Mouse (Mus musculus) thymus, adult 2 months (tissue): Measurements from ENCODE around the gene Efcab6. TPM values are rescaled to one million over a fixed set of nuclear protein-coding genes. Genes with fewer than 3 reads are reported as not detected.

Source experiments
- DNase-seq: peaks from one replicate; pipeline ENCODE4 v3.0.0; 2021
- H3K27ac ChIP-seq: fragments of 200-500 bp; 2 replicates; pipeline ENCODE4 v1.5.1; 2012; ENCODE audit warnings: low read length, control low read depth; ENCODE audit not compliant: control insufficient read depth, insufficient read depth
- H3K27me3 ChIP-seq: fragments of 200-500 bp; 2 replicates; pipeline ENCODE4 v1.6.1; 2012; ENCODE audit warnings: mild to moderate bottlenecking, low read length, moderate library complexity, mixed read lengths; ENCODE audit not compliant: control insufficient read depth, insufficient read depth
- H3K36me3 ChIP-seq: fragments of 200-500 bp; 2 replicates; pipeline ENCODE4 v1.6.1; 2012; ENCODE audit warnings: mild to moderate bottlenecking, low read length, moderate library complexity; ENCODE audit not compliant: control insufficient read depth, insufficient read depth
- H3K4me1 ChIP-seq: fragments of 200-500 bp; replicated peaks from 2 replicates; pipeline ENCODE4 v1.6.1; 2012; ENCODE audit warnings: low read length; ENCODE audit not compliant: control insufficient read depth, insufficient read depth
- H3K4me3 ChIP-seq: fragments of 200-500 bp; 2 replicates; pipeline ENCODE4 v1.5.1; 2012; ENCODE audit warnings: mild to moderate bottlenecking, low read length, control low read depth, moderate library complexity; ENCODE audit not compliant: control insufficient read depth, insufficient read depth
- CTCF ChIP-seq: fragments of 200-500 bp; IDR thresholded peaks from 2 replicates; pipeline ENCODE4 v1.5.1; 2012; ENCODE audit warnings: mild to moderate bottlenecking, control low read depth, low read length, moderate library complexity, borderline replicate concordance; ENCODE audit not compliant: control insufficient read depth, poor library complexity, insufficient read depth; ENCODE audit errors: extremely low read depth
- POLR2A ChIP-seq: fragments of 200-500 bp; IDR thresholded peaks from 2 replicates; pipeline ENCODE4 v1.6.1; 2012; ENCODE audit warnings: mild to moderate bottlenecking, low read length, control low read depth, moderate library complexity; ENCODE audit not compliant: control insufficient read depth, poor library complexity, insufficient read depth; ENCODE audit errors: extremely low read depth
- WGBS: fragments of 180-500 bp; shearing (Covaris S2); methylation state at CpG from one replicate; pipeline ENCODE4 v1.1.7; 2018; 5-methylcytosine and 5-hydroxymethylcytosine counted together
- polyA plus RNA-seq: library from polyadenylated mRNA; depleted of rRNA; stranded (reverse); fragments of >200 nt; gene quantifications from 2 replicates; pipeline ENCODE4 v1.2.3, GENCODE M21; 2012

The Efcab6 gene
- polyA plus RNA-seq, 1 experiment, result 0.13 TPM

DNA sequence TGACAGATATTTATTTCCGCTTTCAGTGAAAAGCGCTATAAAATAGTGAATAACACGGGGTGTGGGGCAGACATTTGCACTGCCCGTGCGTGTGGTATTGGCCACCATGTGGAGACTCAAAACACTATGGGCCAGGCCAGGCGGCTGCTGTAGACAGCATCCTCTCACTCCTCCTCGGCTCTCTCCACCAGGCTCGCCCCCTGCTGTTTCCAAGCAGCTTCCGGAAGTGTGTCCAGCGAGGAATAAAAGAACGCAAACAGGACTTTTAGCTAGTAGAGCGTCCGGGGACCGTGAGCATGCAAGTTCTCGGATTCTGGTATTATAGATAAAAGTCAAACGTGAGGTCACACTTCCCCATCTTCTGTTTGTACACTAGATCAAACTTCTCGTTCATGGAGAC lies 12.0 kb upstream of the Efcab6 start:
- H3K27ac ChIP-seq, result no peak overlapping the region
- WGBS, result 73% methylated on average over 17 of the region's 17 CpGs
- H3K27me3 ChIP-seq, result no peaks in the 10 kb centered on the region
- no peak for DNase-seq
- H3K4me1 ChIP-seq, result no peaks in the 10 kb centered on the region
- H3K4me3 ChIP-seq, result no peak overlapping the region
- no peak for TF ChIP-seq CTCF
- TF ChIP-seq POLR2A, result no peak
- no peaks in the 10 kb centered on the region for H3K36me3 ChIP-seq

DNA sequence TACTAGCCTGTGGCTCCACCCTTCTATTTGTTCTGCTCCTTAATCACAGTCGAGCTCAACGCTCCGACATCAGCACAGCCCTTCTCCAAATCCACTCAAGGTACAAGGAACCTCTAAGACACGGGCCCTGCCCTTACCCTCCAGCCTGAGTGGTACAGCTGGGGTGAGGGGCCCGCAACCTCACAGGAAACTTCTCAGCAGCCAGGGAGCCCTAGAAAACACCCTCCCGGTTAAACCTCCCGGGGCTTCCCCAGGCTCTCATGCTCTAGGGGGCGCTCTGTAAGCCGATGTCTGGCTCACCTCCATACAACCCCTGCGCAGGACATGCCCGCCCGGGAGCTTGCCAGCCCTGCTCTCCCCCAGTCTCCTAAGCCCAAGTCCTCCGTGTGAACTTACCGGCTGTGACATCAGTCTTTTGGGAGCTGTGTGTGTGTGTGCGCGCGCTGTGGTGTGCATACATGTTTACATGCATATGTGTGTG lies 9.6 kb upstream of the Efcab6 start:
- H3K36me3 ChIP-seq, result no peaks in the 10 kb centered on the region
- WGBS, result 22% methylated on average over 17 of the region's 17 CpGs
- H3K4me1 ChIP-seq, result no peaks in the 10 kb centered on the region
- H3K27ac ChIP-seq, result no peak overlapping the region
- no peak for TF ChIP-seq POLR2A
- H3K4me3 ChIP-seq, result no peak overlapping the region
- no peak for DNase-seq
- peaks cover 2% of the 10 kb centered on the region; the same call in 1 of the 2 replicates for H3K27me3 ChIP-seq

DNA sequence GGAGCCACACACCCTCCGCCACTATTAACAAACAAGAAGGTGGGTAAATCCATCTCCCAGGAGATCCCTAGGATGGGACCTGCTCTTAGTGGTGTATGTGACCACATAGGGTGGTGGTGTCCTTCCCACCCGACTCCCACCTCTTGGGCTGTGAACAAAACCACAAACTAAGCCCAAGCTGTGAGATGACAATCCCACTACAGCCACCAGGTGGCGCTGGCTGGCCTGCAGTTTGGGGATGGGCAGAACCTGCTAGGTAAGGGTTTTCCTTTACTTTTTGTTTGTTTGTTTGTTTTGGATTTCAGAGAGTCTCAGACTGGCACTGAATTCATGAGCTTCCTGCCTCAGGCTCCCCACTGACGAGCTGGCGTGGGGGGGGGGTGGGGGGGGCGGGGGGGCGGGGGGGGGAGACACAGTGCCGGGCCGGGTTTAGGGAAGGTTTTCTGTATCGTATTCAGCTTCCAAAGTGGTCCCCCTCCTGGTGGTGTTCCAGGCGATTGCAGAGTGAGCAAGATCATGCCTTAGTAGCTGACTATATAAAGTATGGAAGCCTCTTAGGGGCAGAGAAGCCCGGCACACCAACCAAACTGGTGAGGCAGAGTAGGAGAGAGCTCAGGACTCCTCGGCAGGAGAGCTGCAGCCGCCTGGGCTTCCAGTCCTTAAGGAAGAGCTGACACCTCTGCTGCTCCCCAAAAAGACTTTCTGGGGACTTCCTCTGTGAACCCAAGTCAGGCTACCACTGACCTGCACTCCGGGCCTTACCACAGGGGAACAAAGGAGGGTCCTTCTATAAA lies 8.9 kb upstream of the Efcab6 start:
- peaks cover 2% of the 10 kb centered on the region; the same call in 1 of the 2 replicates for H3K27me3 ChIP-seq
- H3K27ac ChIP-seq, result no peak overlapping the region
- no peaks in the 10 kb centered on the region for H3K4me1 ChIP-seq
- TF ChIP-seq POLR2A, result no peak
- TF ChIP-seq CTCF, result peak; percentile 83
- DNase-seq, result peak; percentile 47
- H3K36me3 ChIP-seq, result no peaks in the 10 kb centered on the region
- WGBS, result 15% methylated on average over 15 of the region's 15 CpGs
- no peak overlapping the region for H3K4me3 ChIP-seq

DNA sequence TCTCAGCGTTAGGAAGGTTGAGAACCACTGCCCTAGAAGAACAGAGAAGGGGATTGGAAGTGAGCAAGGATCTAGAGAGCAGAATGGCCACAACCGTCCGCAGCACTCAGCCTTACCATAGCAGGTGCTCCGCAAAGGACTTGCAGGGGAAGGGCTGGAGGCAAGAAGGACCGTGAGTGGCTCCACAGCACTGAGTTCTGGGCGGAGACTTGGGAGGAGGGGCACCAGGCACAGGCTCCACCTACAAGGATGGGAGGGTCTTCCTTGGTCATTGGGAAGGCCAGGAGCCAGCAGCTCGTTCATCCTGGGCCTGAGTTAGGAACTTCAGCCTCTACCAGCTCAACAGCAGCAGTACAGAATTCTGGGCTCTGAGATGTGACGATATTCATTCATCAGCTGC lies 7.9 kb upstream of the Efcab6 start:
- no peak for DNase-seq
- peaks cover 2% of the 10 kb centered on the region; the same call in 1 of the 2 replicates for H3K27me3 ChIP-seq
- H3K27ac ChIP-seq, result no peak overlapping the region
- 50% methylated on average over 8 of the region's 8 CpGs for WGBS
- no peak for TF ChIP-seq POLR2A
- TF ChIP-seq CTCF, result no peak
- no peaks in the 10 kb centered on the region for H3K36me3 ChIP-seq
- no peaks in the 10 kb centered on the region for H3K4me1 ChIP-seq
- H3K4me3 ChIP-seq, result no peak overlapping the region

DNA sequence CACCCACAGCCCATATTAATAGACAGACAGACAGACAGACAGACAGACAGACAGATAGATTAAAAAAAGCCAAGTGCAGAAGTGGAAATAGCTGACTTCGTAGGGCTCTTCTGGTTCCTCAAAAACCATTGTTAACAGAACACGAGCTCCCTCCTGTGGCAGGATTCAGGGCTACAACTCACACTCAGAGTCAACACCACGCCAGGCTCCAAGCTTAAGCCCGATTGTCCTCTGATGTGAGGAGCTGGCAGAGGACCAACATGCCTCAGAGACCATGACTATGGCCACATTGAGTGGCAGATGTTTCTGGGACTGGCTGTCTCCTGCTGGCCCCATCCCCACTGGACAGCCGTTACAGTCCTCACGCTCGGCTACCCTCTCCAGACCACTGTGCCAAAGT lies 7.0 kb upstream of the Efcab6 start:
- H3K36me3 ChIP-seq, result no peaks in the 10 kb centered on the region
- no peak overlapping the region for H3K4me3 ChIP-seq
- DNase-seq, result peak; percentile 10
- TF ChIP-seq POLR2A (no peak), CTCF (0 out of 2 replicates have a peak, but pooled peaks have one; percentile 13)
- WGBS, result 34% methylated on average over 7 of the region's 7 CpGs
- H3K27ac ChIP-seq, result no peak overlapping the region
- H3K4me1 ChIP-seq, result no peaks in the 10 kb centered on the region
- peaks cover 2% of the 10 kb centered on the region; the same call in 1 of the 2 replicates for H3K27me3 ChIP-seq

DNA sequence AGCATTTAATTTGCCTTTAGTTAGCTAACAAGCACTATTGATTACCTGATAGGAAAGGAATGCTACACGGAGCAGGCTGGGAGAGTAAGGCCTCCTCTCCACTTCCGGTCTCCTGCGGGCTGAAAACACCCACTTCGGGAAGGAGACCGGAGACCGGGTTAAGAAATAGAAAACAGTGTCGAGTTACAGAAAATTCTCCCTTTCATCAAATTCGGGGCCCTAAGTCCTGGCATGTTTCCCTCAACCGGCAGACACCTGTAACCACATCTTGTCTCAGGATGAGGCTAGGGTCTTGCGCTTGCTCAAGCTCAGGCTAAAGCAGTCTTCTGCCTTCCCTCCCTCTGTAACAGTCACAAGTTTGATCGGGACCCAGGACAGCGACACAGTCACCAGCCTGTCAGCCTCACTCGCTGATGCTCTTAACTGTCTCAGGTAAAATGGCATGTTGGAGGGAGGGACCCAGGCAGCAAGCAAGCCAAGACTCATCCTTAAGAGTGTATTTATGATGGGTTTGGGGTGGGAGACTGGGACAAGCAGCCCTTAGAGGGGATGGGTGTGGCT lies 5.0 kb upstream of the Efcab6 start:
- no peak overlapping the region for H3K4me3 ChIP-seq
- H3K27ac ChIP-seq, result no peak overlapping the region
- DNase-seq, result no peak
- no peak for TF ChIP-seq CTCF
- TF ChIP-seq POLR2A, result no peak
- WGBS, result 6% methylated on average over 13 of the region's 13 CpGs
- H3K4me1 ChIP-seq, result no peaks in the 10 kb centered on the region
- H3K27me3 ChIP-seq, result peaks cover 2% of the 10 kb centered on the region; the same call in 1 of the 2 replicates
- H3K36me3 ChIP-seq, result no peaks in the 10 kb centered on the region
